Mouse (Mus musculus) spleen, adult 2 months (tissue): ENCODE data around the gene Fbxo42. TPM values are rescaled to one million over a fixed set of nuclear protein-coding genes. Genes with fewer than 3 reads are reported as not detected.
"Not testable (repeated sequence)": the region's sequence is repeated elsewhere in the genome, so short reads cannot be mapped to it uniquely, and the experiment has no call there.

ENCODE experiments used
- DNase-seq, 2 experiments: peaks; one replicate each; pipeline versions ENCODE4 v3.0.0 to v3.0.0-alpha.2; 2012 to 2021; ENCODE audit warnings: low spot score in 2 of 2, low read depth in 1 of 2
- H3K27ac ChIP-seq: fragments of 200-500 bp; 2 replicates; pipeline ENCODE4 v1.5.1; 2012; ENCODE audit warnings: low read length, inconsistent platforms; ENCODE audit not compliant: insufficient read depth
- H3K27me3 ChIP-seq: fragments of 200-500 bp; 2 replicates; pipeline ENCODE4 v1.6.1; 2012; ENCODE audit warnings: mild to moderate bottlenecking, moderate library complexity, low read length, inconsistent platforms; ENCODE audit not compliant: control insufficient read depth, insufficient read depth
- H3K36me3 ChIP-seq: fragments of 200-500 bp; 2 replicates; pipeline ENCODE4 v1.6.1; 2012; ENCODE audit warnings: mild to moderate bottlenecking, low read length, inconsistent platforms; ENCODE audit not compliant: control insufficient read depth, insufficient read depth
- H3K4me1 ChIP-seq: fragments of 200-500 bp; 2 replicates; pipeline ENCODE4 v1.6.1; 2011; ENCODE audit warnings: inconsistent platforms; ENCODE audit not compliant: control insufficient read depth, insufficient read depth, insufficient read length
- H3K4me3 ChIP-seq: fragments of 200-500 bp; 2 replicates; pipeline ENCODE4 v1.5.1; 2011; ENCODE audit warnings: mild to moderate bottlenecking, inconsistent platforms; ENCODE audit not compliant: insufficient read depth, insufficient read length; ENCODE audit errors: extremely low read depth
- CTCF ChIP-seq: fragments of 200-500 bp; IDR thresholded peaks from 2 replicates; pipeline ENCODE4 v1.5.1; 2011; ENCODE audit warnings: mild to moderate bottlenecking, inconsistent platforms; ENCODE audit not compliant: insufficient read depth, insufficient read length, insufficient replicate concordance; ENCODE audit errors: extremely low read depth
- POLR2A ChIP-seq: fragments of 200-500 bp; IDR thresholded peaks from 2 replicates; pipeline ENCODE4 v1.6.1; 2011; ENCODE audit warnings: low read depth, low read length, inconsistent platforms
- WGBS: fragments of 180-500 bp; shearing (Covaris S2); methylation state at CpG from one replicate; pipeline ENCODE4 v1.1.7; 2018; 5-methylcytosine and 5-hydroxymethylcytosine counted together
- polyA plus RNA-seq: library from polyadenylated mRNA; depleted of rRNA; stranded (reverse); fragments of >200 nt; gene quantifications from 2 replicates; pipeline ENCODE4 v1.2.3, GENCODE M21; 2012

Gene Fbxo42
- polyA plus RNA-seq, 1 experiment: 13.7 TPM

GRCm38 (mm10) chr4:141134751-141135530 lies 12.8 kb upstream of the Fbxo42 start:
- no peak overlapping the region for H3K4me3 ChIP-seq
- no peak for TF ChIP-seq CTCF
- no peak for TF ChIP-seq POLR2A
- 53% methylated on average over 20 of the region's 20 CpGs for WGBS
- peak in 1 of 2 experiments; percentile 52 for DNase-seq
- H3K27me3 ChIP-seq: no peaks in the 10 kb centered on the region
- H3K4me1 ChIP-seq: peaks cover 24% of the 10 kb centered on the region; the same call in 1 of the 2 replicates
- peak overlapping the region; percentile 24 for H3K27ac ChIP-seq
- no peaks in the 10 kb centered on the region for H3K36me3 ChIP-seq

GRCm38 (mm10) chr4:141136126-141136525 lies 11.6 kb upstream of the Fbxo42 start:
- Histone ChIP-seq H3K27ac (no peak overlapping the region), H3K4me1 (peaks cover 24% of the 10 kb centered on the region; the same call in 1 of the 2 replicates), H3K27me3 (no peaks in the 10 kb centered on the region), H3K4me3 (no peak overlapping the region), H3K36me3 (no peaks in the 10 kb centered on the region)
- TF ChIP-seq POLR2A (no peak), CTCF (no peak)
- 86% methylated on average over 7 of the region's 7 CpGs for WGBS
- DNase-seq: no peak

GRCm38 (mm10) chr4:141137740-141138139 lies 10.0 kb upstream of the Fbxo42 start:
- TF ChIP-seq CTCF: 0 out of 2 replicates have a peak, but pooled peaks have one; percentile 5
- H3K27me3 ChIP-seq, H3K27ac ChIP-seq, DNase-seq, H3K36me3 ChIP-seq, H3K4me3 ChIP-seq: not testable (repeated sequence)
- H3K4me1 ChIP-seq: peaks cover 24% of the 10 kb centered on the region; the same call in 1 of the 2 replicates
- WGBS: 24% methylated on average over 3 of the region's 3 CpGs

- DNase-seq: no peak
- Histone ChIP-seq H3K27ac (peak overlapping the region; percentile 96), H3K36me3 (no peaks in the 10 kb centered on the region), H3K27me3 (no peaks in the 10 kb centered on the region), H3K4me1 (peaks cover 24% of the 10 kb centered on the region; the same call in 1 of the 2 replicates), H3K4me3 (peak overlapping the region; percentile 89)
- WGBS: under 1% methylated on average over 29 of the region's 29 CpGs
- TF ChIP-seq POLR2A (no peak), CTCF (no peak)
Measured at GRCm38 (mm10) chr4:141138425-141139115, 9.1 kb upstream of the Fbxo42 start.

- under 1% methylated on average over 63 of the region's 63 CpGs for WGBS
- TF ChIP-seq POLR2A (peak; percentile 75), CTCF (no peak)
- Histone ChIP-seq H3K4me3 (peak within 1 kb of the TSS; percentile 89), H3K27me3 (no peaks in the 10 kb centered on the region), H3K4me1 (peaks cover 18% of the 10 kb centered on the region; the same call in 1 of the 2 replicates), H3K27ac (peak within 1 kb of the TSS; percentile 96), H3K36me3 (no peaks in the 10 kb centered on the region)
- DNase-seq: peak; percentile 98 to 99
Measured at GRCm38 (mm10) chr4:141139116-141139970, 8.4 kb upstream of the Fbxo42 start, which contains the start of gene Szrd1. Gene Szrd1, minus strand, starts transcription at chr4:141139775.

- H3K4me3 ChIP-seq, H3K27ac ChIP-seq, DNase-seq, H3K27me3 ChIP-seq, H3K36me3 ChIP-seq: not testable (repeated sequence)
- 87% methylated on average over 9 of the region's 9 CpGs for WGBS
- peaks cover 12% of the 10 kb centered on the region; the same call in 1 of the 2 replicates for H3K4me1 ChIP-seq
Measured at GRCm38 (mm10) chr4:141140354-141140753, 7.4 kb upstream of the Fbxo42 start.
